Mouse (Mus musculus) left cerebral cortex, postnatal 14 days (tissue): ENCODE measurements around the gene Dnajc1. TPM values are rescaled to one million over a fixed set of nuclear protein-coding genes. Genes with fewer than 3 reads are reported as not detected.
A peak's percentile ranks its signal among the peaks of the same experiment; 100 is the strongest.

Experiments
- DNase-seq, 2 experiments: peaks; one replicate each; pipeline ENCODE4 v3.0.0; 2021 to 2022; ENCODE audit warnings: low spot score in 2 of 2, mixed read lengths in 1 of 2
- intact Hi-C: fragments of 180-260 bp; cut with DNase I; formaldehyde crosslinking; loops from one replicate; pipeline ENCODE4 v1.15.1; 2025
- total RNA-seq, 2 experiments: library from RNA; stranded (reverse); gene quantifications; 2 replicates each; pipeline ENCODE4 v1.2.3; 2021

Gene Dnajc1
- total RNA-seq, 2 experiments from 2014 or later, result 16.5 to 16.6 TPM

- intact Hi-C loops, result loop anchor here (5.0 to 10.0 kb wide), 2 partner anchors 115 to 182 kb away; no protein-coding TSS in a partner anchor
- no peak for DNase-seq
Observed at GRCm38 (mm10) chr2:18209211-18209823, 183.3 kb downstream of the Dnajc1 start.

DNA sequence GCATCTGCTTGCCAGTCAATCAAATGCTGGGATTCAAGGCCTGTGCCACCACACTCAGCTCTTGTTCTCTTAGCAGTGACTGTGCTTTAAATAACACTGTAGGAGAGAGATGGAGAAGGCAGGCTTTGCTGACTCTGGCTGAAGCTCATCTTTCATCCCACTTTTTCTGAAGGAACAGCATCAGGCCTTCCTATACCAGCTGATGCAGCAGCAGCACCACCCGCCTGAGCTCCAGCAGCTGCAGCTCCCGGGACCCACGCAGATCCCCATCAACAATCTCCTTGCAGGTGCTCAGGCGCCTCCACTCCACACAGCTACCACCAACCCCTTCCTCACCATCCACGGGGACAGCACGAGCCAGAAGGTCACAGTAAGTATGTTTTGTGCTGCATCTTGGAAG is 184.1 kb downstream of the Dnajc1 start:
- DNase-seq, result peak; percentile 55 to 60
- intact Hi-C loops, result loop anchor here (5.0 to 10.0 kb wide), 2 partner anchors 114 to 181 kb away; no protein-coding TSS in a partner anchor

GRCm38 (mm10) chr2:18206811-18207210 is 185.8 kb downstream of the Dnajc1 start:
- DNase-seq, result peak in 1 of 2 experiments; percentile 46
- intact Hi-C loops, result loop anchor here (5.0 to 10.0 kb wide), 2 partner anchors 112 to 180 kb away; no protein-coding TSS in a partner anchor

- peak; percentile 47 to 54 for DNase-seq
- intact Hi-C loops, result loop anchor here (5.0 to 10.0 kb wide), 2 partner anchors 110 to 178 kb away; no protein-coding TSS in a partner anchor
Observed at GRCm38 (mm10) chr2:18205118-18205517, 187.5 kb downstream of the Dnajc1 start.

DNA sequence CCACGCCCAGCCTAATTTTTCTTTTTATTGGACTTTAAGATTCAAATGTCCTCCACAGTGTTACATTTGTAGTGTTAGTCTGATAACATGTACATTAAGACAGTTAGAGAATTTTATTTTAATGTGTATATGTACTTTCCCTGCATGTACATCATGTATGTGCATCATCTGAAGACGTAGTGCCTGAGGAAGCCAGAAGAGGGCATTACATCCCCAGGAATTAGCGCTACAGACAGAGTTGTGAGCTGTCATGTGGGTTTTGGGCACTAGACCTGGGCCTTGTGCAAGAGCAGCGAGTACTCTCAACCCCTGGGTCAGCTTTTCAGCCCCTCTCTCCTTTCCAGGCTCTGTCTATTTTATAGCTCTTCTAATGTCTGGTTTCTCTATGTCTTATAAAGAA is 189.7 kb downstream of the Dnajc1 start:
- intact Hi-C loops, result loop anchor here (10.0 kb wide), 1 partner anchor 108 kb away; no protein-coding TSS in a partner anchor
- DNase-seq, result no peak

GRCm38 (mm10) chr2:18201820-18202462 is 190.7 kb downstream of the Dnajc1 start:
- intact Hi-C loops, result loop anchor here (10.0 kb wide), 1 partner anchor 107 kb away; no protein-coding TSS in a partner anchor
- DNase-seq, result no peak

DNA sequence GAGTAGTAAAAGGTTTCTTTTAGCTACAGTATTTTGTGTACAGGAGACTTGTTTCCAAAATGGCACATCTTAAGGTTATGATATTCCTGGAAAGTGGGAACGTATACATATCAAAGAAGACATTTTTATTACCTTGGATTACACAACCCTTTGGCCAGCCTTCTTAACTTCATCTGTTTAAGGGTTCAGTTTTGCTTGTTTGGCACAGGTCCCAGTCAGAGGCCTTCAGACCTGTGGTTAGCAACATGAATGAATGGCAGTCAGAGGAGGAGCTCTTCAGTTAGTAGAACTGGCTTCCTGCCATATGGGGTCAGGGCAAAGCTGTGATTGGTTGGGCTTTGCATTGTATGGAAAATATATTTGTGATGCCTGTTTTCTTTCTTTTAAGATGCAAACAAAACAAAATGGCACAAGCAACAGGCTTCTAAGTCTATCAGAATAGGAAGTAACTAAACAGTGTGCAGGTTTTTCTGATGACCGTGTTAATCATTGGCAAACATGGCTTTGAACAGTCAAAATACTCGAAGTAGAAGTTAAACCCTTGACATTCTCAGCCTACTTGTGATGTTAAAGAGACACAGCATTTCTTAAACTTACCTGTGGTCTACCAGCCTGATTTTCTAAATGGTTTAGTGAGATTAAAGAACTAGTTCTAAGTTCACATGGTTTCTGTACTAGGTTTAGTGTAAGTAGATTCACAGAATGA is 196.8 kb downstream of the Dnajc1 start:
- no peak for DNase-seq
- intact Hi-C loops, result no loop called here

DNA sequence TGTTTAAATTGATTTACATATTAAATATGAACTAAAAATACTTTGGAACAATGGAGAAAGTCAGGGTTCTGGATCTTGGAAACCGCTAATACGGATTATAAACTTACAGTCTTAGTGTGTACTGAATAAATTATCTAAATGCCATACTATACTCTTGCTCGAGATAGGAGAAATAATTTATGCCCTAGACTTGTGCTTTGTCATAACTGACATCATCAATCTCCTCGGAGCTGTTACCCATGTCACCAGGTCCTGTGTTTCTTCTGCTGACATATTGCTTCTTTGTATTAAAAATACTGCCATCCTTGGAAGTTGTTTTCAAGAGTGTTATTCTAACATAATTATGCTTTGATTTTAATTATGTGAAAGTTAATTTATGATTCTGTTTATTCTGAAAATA is 197.3 kb downstream of the Dnajc1 start:
- intact Hi-C loops, result no loop called here

DNA sequence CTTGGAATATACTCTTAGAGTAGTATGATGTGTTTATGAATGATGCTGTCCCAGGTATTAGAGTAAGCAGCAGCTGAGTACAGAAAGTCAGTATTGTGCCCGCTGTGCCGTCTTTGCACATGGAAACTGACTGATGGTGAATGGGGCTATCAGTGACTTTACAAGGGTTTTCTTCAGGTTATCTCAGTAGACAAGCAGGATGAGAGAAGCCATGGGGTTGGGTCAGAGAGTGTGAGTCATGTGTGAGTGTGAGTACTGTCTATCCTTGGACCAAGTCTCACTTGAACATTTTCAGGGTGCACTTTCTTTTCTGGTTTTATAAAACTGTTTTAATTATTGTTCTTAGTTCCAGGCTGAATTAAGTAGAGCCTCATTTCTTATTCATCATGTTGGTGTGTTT is 204.3 kb downstream of the Dnajc1 start:
- intact Hi-C loops, result no loop called here

More for the DNA sequence above, 197.3 kb downstream of the Dnajc1 start:
- no peak for DNase-seq

DNA sequence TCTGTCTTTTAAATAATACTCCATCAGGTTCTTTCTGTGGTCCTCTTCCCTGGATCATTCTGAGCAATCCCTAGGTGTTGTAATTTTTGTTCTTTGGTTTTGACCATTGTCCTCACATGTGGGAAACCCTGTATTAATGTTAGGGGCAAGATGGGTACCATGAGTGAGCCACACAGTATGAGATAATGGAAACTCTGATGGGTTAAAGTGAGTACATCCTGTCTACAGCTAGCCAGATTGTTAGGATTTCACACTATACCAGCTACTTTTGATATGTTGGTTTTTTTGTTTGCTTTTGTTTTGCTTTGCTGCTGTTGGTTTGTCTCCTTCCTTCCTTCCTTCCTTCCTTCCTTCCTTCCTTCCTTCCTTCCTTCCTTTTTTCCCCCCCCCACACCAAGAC is 209.6 kb downstream of the Dnajc1 start:
- no peak for DNase-seq
- intact Hi-C loops, result no loop called here

More for the DNA sequence above, 204.3 kb downstream of the Dnajc1 start:
- no peak for DNase-seq

DNA sequence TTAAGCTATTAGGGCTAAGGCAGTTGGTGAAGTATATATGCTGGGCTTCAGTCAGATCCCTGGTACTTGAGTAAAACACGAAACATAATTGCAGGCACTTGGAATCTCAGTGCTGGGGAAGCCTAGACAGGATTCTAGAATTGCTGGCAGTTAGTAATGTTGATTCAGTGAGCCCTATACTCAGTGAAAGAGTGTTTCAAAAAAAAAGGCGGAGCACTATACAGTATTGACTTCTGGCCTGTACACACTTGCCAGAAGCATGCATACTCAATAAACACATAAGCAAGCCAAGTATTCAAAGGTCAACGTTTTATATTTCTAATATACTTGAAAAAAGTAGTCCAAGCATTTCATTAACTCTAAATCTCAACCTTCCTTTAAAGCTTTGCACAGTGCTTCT is 211.0 kb downstream of the Dnajc1 start:
- intact Hi-C loops, result no loop called here
- no peak for DNase-seq

DNA sequence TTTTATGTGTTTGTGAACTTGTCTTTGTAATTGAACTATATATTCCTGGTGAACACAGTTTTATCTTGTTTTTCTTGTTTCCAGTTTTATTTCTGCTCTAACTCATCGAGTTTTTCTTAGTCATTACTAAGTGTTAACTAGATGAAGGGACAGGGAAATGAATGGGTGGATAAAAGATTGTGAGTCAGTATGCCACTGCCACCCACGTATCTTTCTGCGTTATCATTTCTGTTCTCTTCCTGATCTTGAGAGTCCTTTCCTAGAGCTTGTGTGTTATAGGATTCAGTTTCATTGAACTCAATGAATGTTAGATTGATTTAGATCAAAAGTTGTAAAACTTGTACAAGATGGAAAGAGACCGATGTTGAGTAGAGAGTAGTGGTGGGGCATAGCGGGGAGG is 212.3 kb downstream of the Dnajc1 start:
- no peak for DNase-seq
- intact Hi-C loops, result no loop called here

GRCm38 (mm10) chr2:18176235-18176634 is 216.4 kb downstream of the Dnajc1 start:
- no peak for DNase-seq
- intact Hi-C loops, result no loop called here

DNA sequence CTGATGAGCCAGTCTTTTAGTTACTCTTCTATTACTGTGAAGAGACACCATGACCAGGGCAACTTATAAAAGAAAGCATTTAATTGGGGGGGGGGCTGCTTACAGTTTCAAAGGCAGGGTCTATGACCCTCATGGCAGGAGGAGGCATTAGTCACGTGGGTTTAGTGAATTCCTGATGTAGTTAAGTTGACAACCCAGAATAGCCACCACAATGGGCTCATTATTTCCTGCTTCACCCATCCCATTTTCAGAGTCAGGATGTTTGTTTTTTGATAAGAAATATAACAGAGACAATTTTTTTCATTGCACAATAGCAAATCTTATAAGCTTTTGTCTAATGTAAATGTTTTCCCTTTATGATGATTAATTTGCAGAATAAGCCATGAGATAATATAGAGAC is 217.4 kb downstream of the Dnajc1 start:
- intact Hi-C loops, result no loop called here
- no peak for DNase-seq

DNA sequence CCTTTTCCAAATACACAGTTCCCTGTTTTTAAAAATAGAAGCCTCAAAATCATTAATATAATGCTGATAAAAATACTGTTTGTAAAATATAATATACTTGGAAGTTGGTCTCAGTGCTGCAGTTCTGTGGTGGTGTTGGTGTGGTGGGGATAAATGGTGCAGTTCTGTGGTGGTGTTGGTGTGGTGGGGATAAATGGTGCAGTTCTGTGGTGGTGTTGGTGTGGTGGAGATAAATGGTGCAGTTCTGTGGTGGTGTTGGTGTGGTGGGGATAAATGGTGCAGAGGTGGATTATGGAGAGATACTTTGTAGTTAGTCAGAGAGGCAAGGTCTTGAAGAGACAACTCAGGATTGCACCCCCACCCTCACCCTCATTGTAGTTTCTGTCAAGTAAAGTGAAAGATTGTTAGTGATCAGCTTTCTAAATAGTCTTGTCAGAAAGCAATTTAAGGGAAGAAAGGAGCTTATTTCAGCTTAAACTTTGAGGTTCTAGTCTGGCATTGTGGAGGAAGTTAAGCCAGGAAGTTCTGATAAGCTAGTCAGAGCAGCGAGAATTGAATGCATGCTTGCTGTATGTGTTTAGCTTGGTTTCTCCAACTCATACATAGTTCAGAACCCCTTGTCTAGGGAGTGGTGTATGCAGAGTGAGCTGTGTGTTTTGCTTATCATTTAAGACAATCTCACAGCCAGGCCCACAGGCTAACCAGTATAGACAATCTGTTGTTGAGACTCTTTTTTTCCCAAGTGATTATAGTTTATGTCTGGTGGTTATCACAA is 223.3 kb downstream of the Dnajc1 start:
- DNase-seq, result no peak
- intact Hi-C loops, result no loop called here

- no peak for DNase-seq
- intact Hi-C loops, result no loop called here
Observed at GRCm38 (mm10) chr2:18165511-18165910, 227.1 kb downstream of the Dnajc1 start.

GRCm38 (mm10) chr2:18160992-18161391 is 231.6 kb downstream of the Dnajc1 start:
- no peak for DNase-seq
- intact Hi-C loops, result no loop called here

DNA sequence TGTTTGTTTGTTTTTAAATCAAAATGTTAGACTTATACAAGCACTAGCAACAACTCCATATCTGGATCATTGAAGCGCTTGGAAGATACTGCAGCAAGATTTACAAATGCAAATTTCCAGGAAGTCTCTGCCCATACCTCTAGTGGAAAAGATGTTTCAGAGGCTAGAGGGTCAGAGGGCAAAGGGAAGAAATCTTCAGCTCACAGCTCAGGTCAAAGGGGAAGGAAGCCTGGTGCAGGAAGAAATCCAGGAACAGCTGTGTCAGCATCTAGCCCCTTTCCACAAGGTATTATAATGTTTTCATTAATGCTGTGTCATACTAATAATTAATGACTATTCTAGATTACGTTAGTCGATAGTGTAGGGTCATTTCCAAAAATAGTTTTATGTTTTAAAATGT is 233.2 kb downstream of the Dnajc1 start:
- intact Hi-C loops, result no loop called here
- no peak for DNase-seq

- no peak for DNase-seq
- intact Hi-C loops, result no loop called here
Observed at GRCm38 (mm10) chr2:18156131-18156530, 236.5 kb downstream of the Dnajc1 start.
